Mouse (Mus musculus) spleen, adult 18-20 months (tissue): ENCODE data around the gene Arhgef2.

Experiments used
- DNase-seq, 2 experiments: peaks; one replicate each; pipeline ENCODE4 v3.0.0; 2022; ENCODE audit warnings: mixed read lengths in 2 of 2

Arhgef2 gene

DNA sequence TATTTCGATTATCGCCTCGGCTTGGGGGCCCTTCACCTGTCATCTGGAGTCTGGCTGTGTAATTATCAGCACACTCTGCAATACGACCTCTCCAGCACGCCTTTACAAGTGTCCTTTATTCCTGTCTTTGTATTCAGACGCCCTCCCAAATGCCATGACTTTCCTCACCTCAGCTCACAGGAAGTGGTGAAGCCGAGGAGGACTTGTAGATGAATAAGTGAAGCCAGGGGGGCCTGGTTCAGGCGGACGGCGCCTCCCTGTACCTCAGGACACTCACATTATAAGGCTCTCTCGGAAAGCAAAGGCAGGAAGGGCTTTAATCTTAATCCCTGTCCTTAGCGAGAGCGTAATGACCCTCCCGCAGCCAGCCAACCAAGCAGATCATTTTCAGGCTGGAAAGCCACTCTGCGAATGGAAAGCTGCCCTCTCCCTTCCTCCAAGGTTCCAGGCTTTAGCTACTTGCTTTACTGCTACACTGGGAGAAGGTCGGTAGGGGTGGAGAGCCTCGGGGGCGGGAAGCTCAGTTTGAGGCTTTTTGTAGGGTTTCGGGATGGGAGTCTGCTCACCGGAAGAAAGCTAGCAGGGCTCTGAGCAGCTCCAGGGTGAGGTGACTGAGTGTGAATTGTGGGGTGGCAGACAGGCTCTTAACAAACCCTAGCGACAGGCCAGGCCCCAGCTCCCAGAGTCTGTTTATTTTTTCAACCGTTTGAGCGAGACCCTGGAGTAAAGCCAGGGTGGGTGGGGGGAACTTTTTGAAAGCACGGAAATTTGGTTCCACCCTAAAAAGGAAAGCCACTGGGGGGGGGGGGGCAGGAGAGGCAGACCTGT lies 16.6 kb downstream of the Arhgef2 start:
- DNase-seq: no peak

DNA sequence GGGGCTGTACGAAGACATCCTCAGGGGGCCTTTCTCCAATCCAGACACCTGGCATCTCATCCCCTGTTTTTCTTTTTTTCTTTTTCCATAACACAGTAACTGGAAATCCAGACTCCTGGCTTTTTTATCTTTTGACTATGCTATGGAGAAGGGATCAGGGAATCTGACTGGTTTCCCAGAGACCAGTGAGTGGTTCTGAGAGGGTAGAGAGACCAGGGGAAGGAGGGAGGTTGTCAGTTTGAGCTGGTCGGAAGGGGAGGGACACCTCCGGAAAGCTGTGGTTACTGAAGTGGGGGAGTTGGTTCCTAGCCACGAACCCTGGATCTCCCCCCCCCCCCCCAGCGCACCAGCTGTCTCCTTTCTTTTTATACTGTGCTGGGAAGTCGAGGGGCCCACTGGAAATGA lies 17.2 kb downstream of the Arhgef2 start:
- no peak for DNase-seq

DNA sequence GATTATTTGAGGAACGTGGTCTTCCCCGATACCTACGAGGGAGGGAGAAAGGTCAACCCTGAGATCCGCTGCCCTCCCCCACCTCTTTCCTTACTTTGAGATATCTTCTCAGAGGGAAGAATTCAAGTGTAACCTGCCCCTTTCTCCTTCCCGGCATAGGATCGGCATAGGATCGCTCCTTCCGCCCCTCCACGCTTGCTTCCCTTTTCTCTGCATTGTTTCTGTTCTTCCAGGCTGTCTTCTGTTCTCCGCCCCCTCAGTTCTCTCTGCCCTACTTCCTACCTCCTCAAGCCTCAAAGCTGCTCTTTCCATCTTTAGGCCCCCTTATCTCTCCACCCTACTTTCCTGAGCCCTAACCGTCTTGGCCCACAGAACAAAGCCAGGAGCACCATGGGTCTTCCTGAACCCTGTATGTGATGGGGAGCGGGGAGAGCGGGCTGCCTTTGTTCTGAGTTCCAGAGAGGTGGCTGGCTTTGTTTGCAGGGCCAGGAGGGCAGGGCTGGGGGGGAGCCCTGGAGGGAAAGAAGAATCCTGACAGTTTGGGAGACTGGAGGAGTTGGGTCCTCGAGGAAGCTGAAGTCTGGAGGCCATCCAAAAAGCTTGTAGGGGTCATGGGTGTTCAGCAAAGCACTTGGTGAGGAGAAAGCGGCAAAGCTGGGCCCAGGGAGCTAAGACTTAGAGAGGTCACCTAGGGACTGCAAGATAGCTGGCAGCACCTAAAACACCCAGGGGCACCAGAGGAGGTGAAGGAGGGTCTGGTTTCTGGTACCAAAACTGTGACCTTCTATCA lies 17.8 kb downstream of the Arhgef2 start:
- DNase-seq: no peak

DNA sequence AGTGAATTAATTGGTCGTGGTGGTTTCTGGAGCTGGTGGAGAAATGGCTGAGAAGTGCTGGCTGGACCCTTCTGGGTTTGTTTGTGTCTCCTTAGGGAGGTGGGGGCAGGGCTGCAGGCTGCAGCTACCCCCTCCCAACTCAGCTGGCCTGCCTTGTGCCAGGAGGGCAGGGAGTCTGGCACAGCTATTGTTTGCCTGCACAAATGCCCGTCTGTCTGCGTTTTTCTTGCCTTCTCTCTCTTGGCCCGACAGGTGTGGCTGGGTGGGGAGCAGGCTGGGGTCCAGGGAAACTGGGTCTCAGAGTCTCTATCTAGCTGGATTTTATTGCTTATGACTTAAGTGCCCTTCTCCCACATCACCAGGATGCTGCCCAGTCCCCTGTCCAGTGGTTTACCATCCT lies 18.6 kb downstream of the Arhgef2 start:
- no peak for DNase-seq

DNA sequence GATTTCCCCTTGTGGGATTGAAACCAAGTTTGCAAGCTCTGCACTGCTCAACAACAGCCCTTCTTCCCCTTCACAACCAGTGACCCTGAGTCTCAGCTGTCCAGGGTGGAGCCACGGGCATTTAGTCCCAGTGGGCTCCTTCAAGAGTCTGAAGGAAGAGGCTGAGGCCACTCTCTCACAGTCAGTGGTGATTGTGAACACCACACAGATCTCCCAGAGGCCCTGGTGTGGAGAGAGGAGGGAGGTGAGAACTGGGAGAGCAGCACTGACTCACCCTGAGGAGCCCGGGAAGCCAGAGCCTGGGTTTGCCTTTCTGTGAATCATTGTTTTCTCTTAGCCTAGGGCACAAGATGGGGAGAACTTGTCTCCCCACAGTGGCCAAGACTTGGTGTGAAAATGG lies 19.2 kb downstream of the Arhgef2 start:
- DNase-seq: no peak

DNA sequence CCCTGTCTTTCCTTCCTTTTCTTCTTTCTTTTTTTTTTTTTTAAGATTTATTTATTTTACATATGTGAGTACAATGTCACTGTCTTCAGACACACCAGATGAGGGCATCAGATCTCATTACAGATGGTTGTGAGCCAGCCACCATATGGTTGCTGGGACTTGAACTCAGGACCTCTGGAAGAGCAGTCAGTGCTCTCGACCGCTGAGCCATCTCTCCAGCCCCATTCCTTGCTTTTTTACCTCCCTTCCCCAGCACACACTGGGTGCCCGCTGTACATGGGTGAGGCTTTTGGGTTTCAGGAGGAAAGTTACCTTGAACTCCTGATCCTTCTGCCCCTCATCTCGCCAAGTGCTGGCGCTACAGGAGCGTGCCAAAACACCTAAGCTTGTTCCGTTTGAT lies 19.8 kb downstream of the Arhgef2 start:
- no peak for DNase-seq

DNA sequence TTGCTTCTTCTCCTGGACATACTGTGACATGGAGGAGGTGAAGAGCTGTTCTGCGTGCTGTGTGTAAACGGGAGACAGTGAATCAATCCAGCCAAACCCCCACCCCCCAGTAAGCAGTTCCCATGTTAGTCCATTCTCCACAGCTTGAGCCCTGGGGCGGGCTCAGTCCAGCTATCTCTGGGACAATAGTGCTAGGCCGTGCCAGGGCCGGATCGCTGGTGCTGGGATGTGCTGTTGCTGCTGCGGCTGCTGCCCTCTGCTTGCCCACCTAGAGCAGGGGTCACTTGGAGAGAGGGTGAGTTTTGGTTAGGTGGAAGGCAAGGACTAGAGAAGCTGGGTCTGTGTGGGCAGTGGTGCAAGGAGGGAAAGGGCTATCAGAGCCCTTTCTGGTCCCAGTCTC lies 20.6 kb downstream of the Arhgef2 start:
- DNase-seq: no peak

DNA sequence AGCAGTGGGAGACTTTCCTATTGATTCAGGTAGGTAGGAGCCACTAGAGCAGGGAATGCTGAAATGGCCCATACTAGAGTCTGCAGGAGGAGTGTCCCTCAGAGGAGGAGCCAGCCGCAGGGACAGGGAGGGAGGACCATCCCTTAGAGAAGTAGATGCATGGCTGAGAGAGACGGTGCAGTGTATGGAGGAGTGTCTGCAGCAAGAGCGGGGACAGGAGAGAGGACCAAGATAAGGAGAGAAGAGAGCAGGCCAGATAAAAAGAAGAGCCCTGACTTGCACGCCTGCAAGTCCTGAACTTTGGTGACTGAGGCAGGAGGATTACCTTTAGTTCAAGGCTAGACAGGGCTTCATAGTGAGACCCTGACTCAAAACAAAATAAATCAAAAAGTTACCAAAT lies 21.3 kb downstream of the Arhgef2 start:
- DNase-seq: no peak

DNA sequence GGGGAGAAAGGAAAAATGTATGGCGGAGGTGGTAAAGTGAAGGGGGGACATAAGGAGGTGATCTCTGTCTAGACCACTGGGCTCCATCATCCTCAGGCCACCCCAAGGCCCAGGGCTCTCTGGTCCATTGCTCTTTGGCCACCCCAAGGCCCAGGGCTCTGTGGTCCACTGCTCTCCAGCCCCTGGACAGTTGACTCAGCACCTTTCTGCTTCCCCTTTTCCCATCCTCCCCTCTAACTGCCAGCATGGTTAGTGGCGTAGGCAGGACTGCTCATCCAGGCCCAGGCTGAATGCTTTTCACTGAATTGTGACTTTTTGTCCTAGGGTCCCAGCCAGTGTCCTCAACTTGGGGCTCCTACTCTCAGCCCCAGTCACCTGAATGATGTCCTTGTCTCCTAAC lies 21.8 kb downstream of the Arhgef2 start:
- no peak for DNase-seq

DNA sequence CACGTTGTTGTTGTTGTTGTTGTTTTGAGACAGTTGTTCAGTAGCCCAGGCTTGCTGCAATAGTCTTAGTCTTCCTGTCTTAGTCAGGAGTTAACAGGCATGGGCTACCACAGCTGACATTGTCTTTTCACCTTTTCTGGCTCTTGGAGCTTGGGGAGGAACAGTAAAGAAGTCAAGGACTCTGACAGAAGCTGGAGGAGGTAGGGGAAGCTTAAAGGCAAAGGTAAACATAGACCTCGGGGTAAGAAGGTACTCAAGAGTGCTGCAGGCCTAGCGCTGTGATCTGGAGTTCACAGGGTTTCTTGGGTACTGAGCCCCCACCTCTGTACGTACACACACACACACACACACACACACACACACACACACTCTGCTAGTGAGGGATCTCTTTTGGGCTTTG lies 23.0 kb downstream of the Arhgef2 start:
- DNase-seq: no peak

DNA sequence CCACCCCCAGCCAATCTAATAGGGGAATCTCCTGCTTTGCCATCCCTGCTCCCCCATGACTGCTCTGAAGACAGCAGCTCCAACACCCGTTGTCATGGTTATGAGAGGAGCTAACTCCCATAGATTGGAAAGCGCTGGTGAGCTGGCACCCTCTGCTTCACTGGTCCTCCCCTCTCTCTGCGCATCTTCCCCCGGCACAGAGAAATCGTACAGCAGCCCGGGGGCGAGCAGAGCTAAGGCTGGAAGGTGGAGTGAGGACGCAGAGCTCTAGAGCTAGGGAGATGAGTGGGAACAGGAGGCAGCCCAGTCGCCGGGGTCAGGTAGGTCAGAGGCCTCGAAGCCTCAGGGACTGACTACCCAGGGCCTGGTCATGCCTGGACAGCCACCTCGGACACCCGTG lies 23.5 kb downstream of the Arhgef2 start:
- DNase-seq: no peak

DNA sequence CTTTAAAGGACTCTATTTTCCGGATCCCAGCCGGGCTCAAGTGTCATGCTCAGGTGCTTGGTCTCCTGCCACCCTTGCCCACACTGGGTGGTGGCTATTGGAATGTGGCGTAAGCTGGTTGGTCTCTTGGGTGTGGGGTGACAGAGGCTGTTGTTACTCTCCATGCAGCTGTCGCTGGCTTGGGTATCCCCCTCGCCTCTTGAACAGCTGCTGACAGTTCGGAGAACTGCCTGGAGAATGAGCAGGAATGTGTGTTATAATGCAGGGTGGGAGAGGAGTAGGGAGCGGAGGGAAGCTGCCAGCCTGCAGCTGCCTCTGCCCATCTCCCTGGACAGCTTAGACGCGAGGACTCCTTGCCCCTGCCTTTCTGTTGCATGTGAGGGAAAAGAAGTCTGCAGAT lies 24.3 kb downstream of the Arhgef2 start:
- no peak for DNase-seq

DNA sequence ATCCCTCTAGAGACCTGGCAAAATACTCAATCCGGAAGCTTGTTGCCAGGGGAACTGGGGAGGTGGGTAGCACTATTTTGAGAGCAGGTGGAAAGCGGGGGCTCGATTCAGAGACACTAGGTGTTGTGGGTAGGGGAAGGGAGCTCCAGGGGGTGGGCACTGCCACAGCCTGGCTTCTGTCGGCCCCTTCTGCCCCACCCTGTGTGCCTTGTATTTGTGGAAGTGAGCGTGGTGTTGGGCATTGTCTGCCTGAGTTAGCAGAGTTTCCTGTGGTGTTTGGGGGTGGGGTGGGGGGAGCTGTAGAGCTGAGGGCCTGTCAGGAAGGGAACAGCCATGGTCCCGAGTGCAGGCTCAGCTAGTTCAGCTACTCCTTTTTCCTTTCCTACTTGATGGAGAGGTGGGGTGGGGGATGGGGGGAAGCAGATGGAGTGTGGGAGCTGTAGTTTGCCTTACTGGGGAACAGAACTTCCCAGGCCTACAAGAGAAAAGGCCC lies 25.1 kb downstream of the Arhgef2 start:
- no peak for DNase-seq

DNA sequence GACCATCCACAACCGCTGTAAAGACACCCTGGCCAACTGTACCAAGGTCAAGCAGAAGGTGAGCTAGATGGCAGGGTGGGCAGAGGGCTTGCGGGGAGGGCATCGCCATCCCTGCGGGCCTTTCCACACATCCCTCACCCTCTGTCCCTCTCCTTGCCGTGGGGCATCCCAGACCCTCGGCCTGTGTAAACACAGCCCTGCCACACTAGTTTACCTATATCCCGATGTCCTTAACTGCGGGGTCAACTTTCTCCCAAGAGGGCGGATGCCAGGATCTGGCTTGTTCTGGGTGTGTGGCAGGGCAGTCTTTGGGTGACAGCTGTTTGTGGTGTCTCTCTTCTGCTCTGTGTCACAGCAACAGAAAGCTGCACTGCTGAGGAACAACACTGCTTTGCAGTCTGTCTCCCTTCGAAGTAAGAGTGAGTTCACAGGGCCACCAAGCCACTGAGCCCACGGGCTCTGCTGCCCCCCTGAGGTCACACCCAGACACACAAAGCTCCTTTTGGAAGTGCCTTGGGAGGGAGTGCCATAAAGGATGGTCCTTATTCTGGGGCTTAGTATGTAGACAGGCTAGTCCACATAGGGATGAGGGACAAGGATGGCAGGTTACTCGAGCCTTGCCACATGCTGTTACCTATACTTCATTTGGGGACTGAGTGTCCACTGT lies 26.3 kb downstream of the Arhgef2 start:
- DNase-seq: no peak

DNA sequence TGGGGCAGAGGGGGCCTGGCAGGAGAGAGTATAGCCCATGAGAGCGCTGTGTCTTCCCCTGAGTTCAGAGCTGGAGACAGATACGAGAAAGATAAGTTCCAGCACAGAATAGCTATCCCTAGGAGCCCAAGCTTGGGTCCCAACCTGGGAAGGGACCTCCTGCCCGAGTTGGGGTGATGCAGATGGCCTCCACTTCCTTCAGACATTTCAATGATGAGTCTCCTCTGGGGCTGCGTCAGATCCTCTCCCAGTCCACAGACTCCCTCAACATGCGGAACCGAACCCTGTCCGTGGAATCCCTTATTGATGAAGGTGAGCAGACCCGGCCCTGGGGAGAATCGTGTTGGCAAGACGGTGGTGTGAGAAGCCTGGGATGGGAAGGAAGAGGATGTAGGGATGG lies 27.3 kb downstream of the Arhgef2 start:
- DNase-seq: no peak

DNA sequence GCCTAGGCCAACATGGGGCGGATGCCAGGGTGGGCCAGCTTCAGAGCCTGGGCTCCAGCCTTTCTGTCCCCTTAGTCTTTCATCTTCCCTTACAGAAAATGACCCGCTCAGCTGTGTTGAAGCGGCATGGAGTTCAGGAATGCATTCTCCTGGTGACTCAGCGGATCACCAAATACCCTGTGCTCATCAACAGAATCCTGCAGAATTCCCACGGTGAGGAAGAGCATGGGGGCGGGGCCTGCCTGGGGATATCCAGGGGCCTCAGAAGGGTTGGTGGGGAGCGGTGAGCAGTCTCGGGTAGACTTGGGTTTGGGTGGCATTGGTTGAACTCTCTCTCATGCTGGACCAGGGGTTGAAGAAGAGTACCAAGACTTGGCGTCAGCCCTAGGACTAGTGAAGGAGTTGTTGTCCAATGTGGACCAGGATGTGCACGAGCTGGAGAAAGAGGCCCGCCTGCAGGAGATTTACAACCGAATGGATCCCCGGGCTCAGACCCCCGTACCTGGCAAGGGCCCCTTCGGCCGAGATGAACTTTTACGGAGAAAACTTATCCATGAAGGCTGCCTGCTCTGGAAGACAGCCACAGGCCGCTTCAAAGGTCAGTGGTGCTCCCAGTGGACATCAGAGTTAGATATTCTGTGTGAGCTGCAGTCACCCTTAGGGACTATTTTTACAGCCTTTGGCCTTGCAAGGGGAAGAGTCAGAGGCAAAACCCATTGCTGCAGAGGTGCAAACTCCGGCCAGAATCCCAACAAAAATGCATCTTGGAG lies 29.9 kb downstream of the Arhgef2 start:
- no peak for DNase-seq

DNA sequence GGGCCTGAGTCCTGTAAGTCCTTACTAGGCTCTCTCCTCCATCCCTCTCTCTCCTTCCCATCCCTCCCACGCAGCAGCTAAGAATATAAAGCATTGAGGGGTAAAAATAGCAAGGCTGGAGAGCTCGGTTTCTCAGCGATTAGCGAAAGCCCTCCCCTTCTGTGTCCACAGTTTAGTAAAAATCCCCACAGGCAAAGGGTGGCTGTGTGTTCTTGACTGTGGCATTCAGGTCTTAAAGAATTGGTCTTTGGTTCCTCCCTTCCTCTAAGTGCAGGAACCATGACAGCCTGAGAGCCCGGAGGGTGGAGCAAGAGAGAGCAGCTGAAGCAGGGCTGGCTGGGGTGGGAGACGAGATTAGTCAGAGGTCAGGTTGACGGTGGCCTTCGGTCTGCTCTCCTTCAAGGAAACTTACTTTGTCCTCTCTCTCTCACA lies 30.8 kb downstream of the Arhgef2 start:
- DNase-seq: no peak

DNA sequence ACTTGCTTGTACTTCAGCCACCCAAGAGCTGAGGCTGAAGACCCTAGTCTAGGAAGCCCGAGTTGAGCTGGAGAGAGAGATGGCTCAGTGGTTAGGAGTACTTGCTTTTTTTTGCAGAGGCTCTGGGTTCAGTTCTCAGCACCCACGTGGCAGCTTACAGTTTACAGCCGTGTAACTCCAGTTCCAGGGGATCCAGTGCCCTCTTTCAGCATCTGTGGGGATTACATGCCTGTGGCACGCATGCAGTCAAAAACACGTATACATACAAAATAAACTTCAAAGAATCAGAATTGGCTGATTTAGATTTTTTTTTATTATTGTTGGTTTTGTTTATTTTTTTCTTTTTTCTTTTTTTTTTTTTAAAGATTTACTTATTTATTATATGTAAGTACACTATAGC lies 31.4 kb downstream of the Arhgef2 start:
- DNase-seq: no peak

DNA sequence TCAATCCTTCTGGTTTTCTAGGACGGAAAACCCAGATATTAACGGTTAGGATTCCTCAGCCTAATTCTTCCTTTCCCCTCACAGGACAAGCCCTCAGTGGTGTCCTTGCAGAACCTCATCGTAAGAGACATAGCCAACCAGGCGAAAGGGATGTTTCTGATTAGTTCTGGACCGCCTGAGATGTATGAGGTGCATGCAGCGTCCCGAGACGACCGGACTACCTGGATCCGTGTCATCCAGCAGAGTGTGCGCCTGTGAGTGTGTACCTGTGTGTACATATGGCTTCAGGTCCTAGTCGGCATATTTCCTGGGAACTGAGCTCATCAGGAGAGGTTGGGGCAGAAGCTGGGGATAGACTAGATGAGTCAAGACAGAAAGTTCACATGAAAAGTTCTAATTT lies 33.5 kb downstream of the Arhgef2 start:
- no peak for DNase-seq

DNA sequence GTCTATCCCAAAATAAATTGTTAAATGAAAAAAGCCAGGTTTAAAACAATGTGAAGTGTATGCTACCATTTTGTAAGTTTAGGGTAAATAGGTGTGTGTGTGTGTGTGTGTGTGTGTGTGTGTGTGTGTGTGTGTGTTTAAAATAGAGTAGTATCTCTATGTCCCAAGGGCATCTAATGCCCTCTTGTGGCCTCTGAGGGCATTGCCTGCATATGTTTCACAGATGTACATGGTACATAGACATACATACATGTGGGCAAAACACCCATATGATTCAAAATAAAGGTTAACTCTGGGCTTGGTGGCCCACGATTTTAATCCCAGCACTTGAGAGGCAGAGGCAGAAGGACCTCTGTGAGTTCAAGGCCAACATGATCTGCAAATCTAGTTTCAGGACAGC lies 34.9 kb downstream of the Arhgef2 start:
- DNase-seq: peak; percentile 37 to 73

DNA sequence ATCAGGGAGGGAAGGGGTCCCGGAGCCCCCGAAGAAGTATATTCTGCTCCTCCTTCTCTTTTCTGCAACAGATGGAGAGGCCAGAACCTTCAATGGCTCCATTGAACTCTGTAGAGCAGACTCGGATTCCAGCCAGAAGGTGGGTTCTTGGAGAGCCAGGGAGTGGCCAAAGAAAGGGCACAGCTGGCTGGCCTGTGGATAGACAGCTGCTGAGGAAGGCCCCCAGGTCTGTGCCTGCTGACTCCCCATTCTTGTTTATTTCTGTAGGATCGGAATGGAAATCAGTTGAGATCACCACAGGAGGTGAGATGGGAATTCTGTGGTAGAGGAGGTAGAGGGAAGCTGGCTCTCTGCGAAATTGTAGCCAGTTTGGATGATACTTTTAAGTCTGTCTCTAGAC lies 37.3 kb downstream of the Arhgef2 start:
- no peak for DNase-seq

DNA sequence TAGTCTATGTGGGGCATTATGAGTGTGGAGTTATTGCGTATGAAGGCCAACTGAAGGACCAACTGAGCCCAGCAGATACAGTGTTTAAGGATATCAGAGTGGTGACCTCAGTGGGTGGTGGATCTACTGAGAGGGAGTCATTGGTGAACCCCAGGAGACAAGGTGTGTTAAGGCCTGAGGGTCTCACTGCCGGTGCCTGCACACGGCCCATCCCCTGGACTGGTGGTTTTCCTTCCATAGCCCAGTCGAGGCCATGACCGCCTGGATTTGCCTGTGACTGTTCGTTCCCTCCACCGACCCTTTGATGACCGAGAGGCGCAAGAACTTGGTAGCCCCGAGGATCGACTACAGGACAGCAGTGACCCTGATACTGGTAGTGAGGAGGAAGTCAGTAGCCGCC lies 40.2 kb downstream of the Arhgef2 start:
- no peak for DNase-seq
